Mouse (Mus musculus) liver, embryonic 14.5 days (tissue): ENCODE data around the gene Ly6g6d. TPM values are rescaled to one million over a fixed set of nuclear protein-coding genes. Genes with fewer than 3 reads are reported as not detected.

Experiments
- ATAC-seq: fragments of 200-750 bp; cut with Nextera tagmentation; 2 replicates; pipeline ENCODE4 v1.8.0; 2017; ENCODE audit warnings: moderate number of reproducible peaks, mild to moderate bottlenecking, moderate library complexity; ENCODE audit not compliant: insufficient read depth
- DNase-seq, 3 experiments: peaks; one replicate each; pipeline ENCODE4 v3.0.0-alpha.2; 2012 to 2013; ENCODE audit warnings: low read depth in 3 of 3, low spot score in 3 of 3
- H3K27ac ChIP-seq: fragments of 300-500 bp; sonication (generic); 2 replicates; pipeline ENCODE4 v1.5.1; 2014; ENCODE audit warnings: moderate library complexity, mild to moderate bottlenecking, control low read depth, inconsistent platforms
- H3K27me3 ChIP-seq: fragments of 300-500 bp; sonication (generic); 2 replicates; pipeline ENCODE4 v1.6.1; 2014; ENCODE audit warnings: mild to moderate bottlenecking, low read length, moderate library complexity; ENCODE audit not compliant: control insufficient read depth, insufficient read depth
- H3K36me3 ChIP-seq: fragments of 300-500 bp; sonication (generic); replicated peaks from 2 replicates; pipeline ENCODE4 v1.6.1; 2014; ENCODE audit warnings: low read depth; ENCODE audit not compliant: control insufficient read depth, insufficient read depth
- H3K4me1 ChIP-seq, 2 experiments: fragments of 200-500 bp in 1 of 2; fragments of 300-500 bp in 1 of 2; sonication (generic) in 1 of 2; replicated peaks; 2 replicates each; pipeline ENCODE4 v1.6.1; 2012 to 2014; ENCODE audit warnings: antibody characterized with exemption in 1 of 2, inconsistent platforms in 1 of 2, low read length in 1 of 2; ENCODE audit not compliant: control insufficient read depth in 2 of 2, insufficient read depth in 2 of 2
- H3K4me2 ChIP-seq: fragments of 300-500 bp; sonication (generic); 2 replicates; pipeline ENCODE4 v1.6.1; 2014; ENCODE audit warnings: low read depth, mild to moderate bottlenecking, control low read depth, moderate library complexity
- H3K4me3 ChIP-seq, 2 experiments: fragments of 200-500 bp in 1 of 2; fragments of 300-500 bp in 1 of 2; sonication (generic) in 1 of 2; 2 replicates each; pipeline ENCODE4 v1.5.1; 2012 to 2014; ENCODE audit warnings: low read depth in 2 of 2, low read length in 2 of 2, mild to moderate bottlenecking in 2 of 2, control low read depth in 1 of 2, inconsistent platforms in 1 of 2, moderate library complexity in 1 of 2; ENCODE audit not compliant: insufficient read depth in 1 of 2
- H3K9ac ChIP-seq: fragments of 300-500 bp; sonication (generic); replicated peaks from 2 replicates; pipeline ENCODE4 v1.6.1; 2014; ENCODE audit warnings: mild to moderate bottlenecking, control low read depth, moderate library complexity
- H3K9me3 ChIP-seq: fragments of 300-500 bp; sonication (generic); 2 replicates; pipeline ENCODE4 v1.6.1; 2016; ENCODE audit warnings: low read length, mixed read lengths; ENCODE audit not compliant: control insufficient read depth
- CTCF ChIP-seq: IDR thresholded peaks from 2 replicates; pipeline ENCODE4 v1.5.1; 2016; ENCODE audit warnings: antibody characterized with exemption, low read depth, control low read depth
- EP300 ChIP-seq: IDR thresholded peaks from 2 replicates; pipeline ENCODE4 v1.6.1; 2016; ENCODE audit warnings: antibody characterized with exemption, low read depth
- WGBS: fragments of 180-500 bp; shearing (Covaris S2); extraction: QIAGEN DNeasy Blood & Tissue Kit; methylation state at CpG from one replicate; pipeline ENCODE4 v1.1.7; 2014; ENCODE audit not compliant: insufficient replicate concordance; 5-methylcytosine and 5-hydroxymethylcytosine counted together
- polyA plus RNA-seq, 2 experiments: library from polyadenylated mRNA; depleted of rRNA in 1 of 2; stranded (reverse) in 1 of 2; unstranded in 1 of 2; fragments of >200 nt; fragmentation: Nextera tagmentation in 1 of 2; extraction: Ambion mirVana in 1 of 2; gene quantifications; 2 replicates each; pipeline versions ENCODE4 v1.2.1 to v1.2.3; 2012 to 2014

The Ly6g6d gene
- polyA plus RNA-seq, 2 experiments = 0.28 to 0.95 TPM

DNA sequence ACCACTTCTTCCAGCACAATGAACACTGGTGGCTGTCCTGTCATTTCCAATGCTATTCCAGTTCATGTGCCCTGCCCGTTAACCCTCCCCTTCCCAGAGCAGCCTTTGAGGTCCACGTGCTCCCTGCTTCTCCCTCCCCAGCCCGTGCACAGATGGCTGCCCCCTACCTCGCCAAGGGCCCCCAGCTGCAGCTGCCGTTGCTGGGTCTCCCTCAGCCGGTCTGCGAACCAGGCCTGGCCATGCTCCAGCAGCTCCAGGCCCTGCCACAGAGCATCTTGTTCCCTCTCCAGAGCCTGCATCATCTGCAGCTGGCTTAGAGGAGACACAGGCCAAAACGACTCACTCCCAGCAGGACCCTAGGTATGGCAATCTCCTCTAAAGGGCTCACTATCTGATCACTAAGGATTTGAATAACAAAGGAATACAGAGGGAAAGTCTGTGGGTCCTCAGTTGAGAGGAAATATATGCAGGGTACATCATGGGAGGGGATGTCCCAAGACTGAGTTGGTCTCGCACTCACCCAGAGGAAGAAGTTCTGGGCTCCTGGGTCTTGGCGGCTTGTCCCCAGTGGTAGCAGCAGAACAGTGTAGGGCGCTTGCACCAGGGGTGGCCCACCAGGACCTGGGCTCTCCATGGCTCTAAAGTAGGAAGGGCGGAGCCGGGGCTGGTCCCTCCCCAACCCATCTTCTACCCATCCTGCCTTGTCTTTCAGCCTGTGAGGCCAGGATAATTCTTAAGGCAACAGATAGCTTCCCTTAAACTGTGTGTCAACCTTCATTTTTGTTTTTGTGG, 50.4 kb downstream of the Ly6g6d start, which contains the start of gene Sapcd1:
Sapcd1 (minus strand) TSS at position 740 of the 792 bp plus-strand sequence.
- Histone ChIP-seq H3K27ac (no peak within 1 kb of the TSS), H3K9me3 (no peaks in the 10 kb centered on the region), H3K4me3 (no peak within 1 kb of the TSS), H3K4me1 (peaks cover 11 to 31% of the 10 kb centered on the region in 2 experiments), H3K36me3 (no peaks in the 10 kb centered on the region), H3K4me2 (no peak within 1 kb of the TSS), H3K27me3 (no peaks in the 10 kb centered on the region), H3K9ac (no peak within 1 kb of the TSS)
- no peak for TF ChIP-seq CTCF
- no peak for TF ChIP-seq EP300
- 0 out of 2 replicates have a peak, but pooled peaks have one; percentile 36 for ATAC-seq
- 46% methylated on average over 13 of the region's 13 CpGs for WGBS
- DNase-seq = no peak

DNA sequence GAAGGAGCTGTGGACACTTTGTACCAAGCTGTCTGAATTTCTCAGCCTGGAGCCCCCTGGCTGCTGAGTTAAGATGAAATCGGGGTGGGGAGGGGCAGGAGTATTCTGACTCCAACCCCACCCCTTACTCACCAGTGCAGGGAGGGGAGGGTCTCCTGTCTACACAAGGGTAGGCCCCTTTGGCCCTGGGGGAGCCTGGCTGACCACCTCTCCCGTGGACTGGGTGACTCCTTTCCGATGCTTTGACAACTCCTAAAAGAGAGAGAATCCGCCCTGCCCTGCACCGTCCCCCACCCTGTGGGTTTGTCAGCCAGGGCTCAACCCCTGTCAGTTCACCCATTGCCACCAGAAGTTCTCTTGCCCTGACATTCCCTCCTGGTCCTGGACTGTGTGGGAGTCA, 51.7 kb downstream of the Ly6g6d start:
- Histone ChIP-seq H3K4me2 (no peak overlapping the region), H3K9me3 (no peaks in the 10 kb centered on the region), H3K9ac (no peak overlapping the region), H3K4me1 (peaks cover 20 to 36% of the 10 kb centered on the region in 2 experiments), H3K27ac (no peak overlapping the region), H3K4me3 (no peak overlapping the region), H3K36me3 (no peaks in the 10 kb centered on the region), H3K27me3 (no peaks in the 10 kb centered on the region)
- no peak for TF ChIP-seq EP300
- TF ChIP-seq CTCF = no peak
- ATAC-seq (no peak), DNase-seq (no peak)
- 72% methylated on average over 5 of the region's 5 CpGs for WGBS

DNA sequence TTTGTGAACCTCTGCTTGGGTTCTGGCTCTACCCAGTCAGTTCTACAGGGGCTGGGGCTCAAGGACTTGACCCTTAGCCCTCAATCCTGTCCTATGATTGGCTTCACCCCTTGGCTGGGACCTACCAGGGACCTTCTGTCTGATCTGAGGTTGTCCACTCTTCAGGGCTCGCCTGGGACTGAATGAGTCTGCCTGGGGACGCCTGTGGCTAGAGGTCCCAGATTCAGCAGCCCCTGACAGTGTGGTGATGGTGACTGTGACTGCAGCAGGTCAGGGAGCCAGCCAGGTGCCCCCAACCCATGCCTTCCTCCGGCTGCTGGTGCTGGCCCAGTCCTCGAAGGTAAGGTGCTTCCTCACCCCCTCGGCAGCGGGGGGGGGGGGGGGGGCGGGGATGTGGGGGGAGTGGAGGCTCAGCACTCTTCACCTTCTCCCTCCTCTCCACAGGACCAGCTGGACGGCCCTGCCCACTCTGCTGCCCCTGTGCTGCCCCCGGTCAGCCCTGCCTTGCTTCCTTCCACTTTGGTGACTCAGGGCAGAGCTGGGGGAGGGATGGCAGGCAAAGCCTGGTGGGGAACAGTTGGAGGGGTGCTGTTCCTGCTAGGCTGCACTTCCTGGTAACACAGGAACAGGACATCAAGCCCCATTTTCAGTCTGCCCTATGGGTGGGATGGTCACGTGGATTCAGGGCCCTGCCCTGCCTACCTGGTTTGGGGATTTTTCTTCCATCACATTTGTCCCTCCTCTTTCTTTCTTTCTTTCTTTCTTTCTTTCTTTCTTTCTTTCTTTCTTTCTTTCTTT, 53.0 kb downstream of the Ly6g6d start:
- H3K9ac ChIP-seq = no peak overlapping the region
- no peaks in the 10 kb centered on the region for H3K36me3 ChIP-seq
- no peaks in the 10 kb centered on the region for H3K27me3 ChIP-seq
- WGBS = 38% methylated on average over 10 of the region's 10 CpGs
- no peak for DNase-seq
- TF ChIP-seq EP300 (no peak), CTCF (no peak)
- H3K4me2 ChIP-seq = no peak overlapping the region
- peaks cover 21 to 35% of the 10 kb centered on the region in 2 experiments for H3K4me1 ChIP-seq
- H3K4me3 ChIP-seq = no peak overlapping the region
- ATAC-seq = no peak
- no peak overlapping the region for H3K27ac ChIP-seq
- H3K9me3 ChIP-seq = no peaks in the 10 kb centered on the region

DNA sequence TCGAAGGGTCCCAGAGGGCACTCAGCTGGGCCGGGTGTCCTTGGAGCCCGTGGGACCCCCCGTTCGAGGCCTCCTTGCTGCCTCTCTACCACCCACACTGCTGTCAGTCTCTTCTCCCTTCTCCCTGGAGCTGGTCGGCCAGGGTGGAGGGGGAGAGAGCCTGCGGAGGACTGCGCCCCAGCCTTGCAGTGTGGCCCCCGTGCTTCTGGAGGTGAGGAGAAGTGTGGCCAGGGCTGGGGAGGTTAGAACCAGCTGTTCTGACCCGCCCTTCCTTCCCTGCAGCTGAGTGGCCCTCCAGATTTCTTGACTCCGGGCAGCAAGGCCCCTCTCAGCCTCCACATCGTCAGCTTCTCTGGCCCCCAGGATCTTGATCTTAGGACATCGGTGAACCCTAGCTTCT, 53.6 kb downstream of the Ly6g6d start:
- Histone ChIP-seq H3K9me3 (no peaks in the 10 kb centered on the region), H3K27ac (no peak overlapping the region), H3K4me1 (peaks cover 21 to 34% of the 10 kb centered on the region in 2 experiments), H3K36me3 (no peaks in the 10 kb centered on the region), H3K4me2 (no peak overlapping the region), H3K9ac (no peak overlapping the region), H3K27me3 (no peaks in the 10 kb centered on the region), H3K4me3 (no peak overlapping the region)
- TF ChIP-seq CTCF = no peak
- DNase-seq = no peak
- no peak for ATAC-seq
- 43% methylated on average over 13 of the region's 13 CpGs for WGBS

GRCm38 (mm10) chr17:35023756-35024155, 54.1 kb downstream of the Ly6g6d start:
- no peak for DNase-seq

More at GRCm38 (mm10) chr17:35023756-35024155, 54.1 kb downstream of the Ly6g6d start:
- Histone ChIP-seq H3K27ac (no peak overlapping the region), H3K36me3 (no peaks in the 10 kb centered on the region), H3K27me3 (no peaks in the 10 kb centered on the region), H3K4me2 (no peak overlapping the region), H3K4me1 (peaks cover 21 to 34% of the 10 kb centered on the region in 2 experiments), H3K4me3 (no peak overlapping the region), H3K9ac (no peak overlapping the region), H3K9me3 (no peaks in the 10 kb centered on the region)
- WGBS = 21% methylated on average over 4 of the region's 4 CpGs
- no peak for TF ChIP-seq CTCF
- no peak for TF ChIP-seq EP300
- ATAC-seq = no peak
